Mouse (Mus musculus) CD4-positive, CD25-positive, alpha-beta regulatory T cell, adult 2 months (primary cell): Measurements from ENCODE around the gene Gdnf.

ENCODE experiments used
- DNase-seq: peaks from one replicate; pipeline ENCODE4 v3.0.0-alpha.2; 2012; ENCODE audit warnings: low read depth, low spot score

The Gdnf gene

GRCm38 (mm10) chr15:7810556-7811252 lies at the start of gene Gdnf:
Gene Gdnf, plus strand, starts transcription at chr15:7810846.
- no peak for DNase-seq

- no peak for DNase-seq
Observed at GRCm38 (mm10) chr15:7767166-7767565, 43.5 kb upstream of the Gdnf start.

- no peak for DNase-seq
Observed at GRCm38 (mm10) chr15:7772983-7773382, 37.7 kb upstream of the Gdnf start.

- no peak for DNase-seq
Observed at GRCm38 (mm10) chr15:7781517-7781916, 29.1 kb upstream of the Gdnf start.

GRCm38 (mm10) chr15:7809841-7810391 lies 730 bp upstream of the Gdnf start:
- DNase-seq, result no peak

GRCm38 (mm10) chr15:7811253-7811625 lies 593 bp downstream of the Gdnf start:
- no peak for DNase-seq

- DNase-seq, result no peak
Observed at GRCm38 (mm10) chr15:7811856-7812733, 1.4 kb downstream of the Gdnf start.

GRCm38 (mm10) chr15:7812872-7813530 lies 2.4 kb downstream of the Gdnf start:
- DNase-seq, result peak; percentile 40

- no peak for DNase-seq
Observed at GRCm38 (mm10) chr15:7813531-7814370, 3.1 kb downstream of the Gdnf start.

GRCm38 (mm10) chr15:7814371-7814680 lies 3.7 kb downstream of the Gdnf start:
- no peak for DNase-seq

GRCm38 (mm10) chr15:7814917-7815316 lies 4.3 kb downstream of the Gdnf start:
- DNase-seq, result no peak

GRCm38 (mm10) chr15:7815521-7815944 lies 4.9 kb downstream of the Gdnf start:
- DNase-seq, result no peak

- DNase-seq, result no peak
Observed at GRCm38 (mm10) chr15:7823886-7824285, 13.2 kb downstream of the Gdnf start.

GRCm38 (mm10) chr15:7825530-7825929 lies 14.9 kb downstream of the Gdnf start:
- no peak for DNase-seq

GRCm38 (mm10) chr15:7835404-7835803 lies 24.8 kb downstream of the Gdnf start:
- no peak for DNase-seq

GRCm38 (mm10) chr15:7838060-7838920 lies 27.6 kb downstream of the Gdnf start:
- DNase-seq, result no peak

GRCm38 (mm10) chr15:7838921-7839309 lies 28.3 kb downstream of the Gdnf start:
- no peak for DNase-seq

GRCm38 (mm10) chr15:7841664-7842063 lies 31.0 kb downstream of the Gdnf start:
- no peak for DNase-seq

GRCm38 (mm10) chr15:7842398-7842797 lies 31.8 kb downstream of the Gdnf start:
- DNase-seq, result no peak

- DNase-seq, result no peak
Observed at GRCm38 (mm10) chr15:7857418-7857817, 46.8 kb downstream of the Gdnf start.
